Mouse (Mus musculus) kidney, embryonic 15.5 days (tissue): ENCODE measurements around the gene Mmadhc. TPM values are rescaled to one million over a fixed set of nuclear protein-coding genes. Genes with fewer than 3 reads are reported as not detected.
A peak's percentile ranks its signal among the peaks of the same experiment; 100 is the strongest.

Source experiments
- ATAC-seq: fragments of 200-750 bp; cut with Nextera tagmentation; replicated peaks from 2 replicates; pipeline ENCODE4 v1.8.0; 2017; ENCODE audit warnings: moderate TSS enrichment; ENCODE audit not compliant: low FRiP score
- H3K27ac ChIP-seq: fragments of 300-500 bp; sonication (generic); 2 replicates; pipeline ENCODE4 v1.5.1; 2015; ENCODE audit warnings: mild to moderate bottlenecking, inconsistent platforms
- H3K27me3 ChIP-seq: fragments of 300-500 bp; sonication (generic); 2 replicates; pipeline ENCODE4 v1.6.1; 2015; ENCODE audit warnings: inconsistent platforms
- H3K36me3 ChIP-seq: fragments of 300-500 bp; sonication (generic); 2 replicates; pipeline ENCODE4 v1.6.1; 2015; ENCODE audit warnings: inconsistent platforms
- H3K4me1 ChIP-seq: fragments of 300-500 bp; sonication (generic); 2 replicates; pipeline ENCODE4 v1.6.1; 2015; ENCODE audit warnings: inconsistent platforms
- H3K4me2 ChIP-seq: fragments of 300-500 bp; sonication (generic); 2 replicates; pipeline ENCODE4 v1.6.1; 2015; ENCODE audit warnings: moderate library complexity, mild to moderate bottlenecking, inconsistent platforms
- H3K4me3 ChIP-seq: fragments of 300-500 bp; sonication (generic); replicated peaks from 2 replicates; pipeline ENCODE4 v1.5.1; 2015; ENCODE audit warnings: mild to moderate bottlenecking, inconsistent platforms
- H3K9ac ChIP-seq: fragments of 300-500 bp; sonication (generic); 2 replicates; pipeline ENCODE4 v1.6.1; 2015; ENCODE audit warnings: mild to moderate bottlenecking, inconsistent platforms
- H3K9me3 ChIP-seq: fragments of 300-500 bp; sonication (generic); replicated peaks from 2 replicates; pipeline ENCODE4 v1.6.1; 2016; ENCODE audit warnings: inconsistent platforms
- WGBS: fragments of 180-500 bp; shearing (Covaris S2); methylation state at CpG from one replicate; pipeline ENCODE4 v1.1.7; 2015; ENCODE audit warnings: mixed read lengths; 5-methylcytosine and 5-hydroxymethylcytosine counted together
- polyA plus RNA-seq: library from polyadenylated mRNA; unstranded; fragments of >200 nt; fragmentation: Nextera tagmentation; extraction: Ambion mirVana; gene quantifications from 2 replicates; pipeline ENCODE4 v1.2.1, GENCODE M21; 2015

The Mmadhc gene
- 154 and 159 TPM in 2 replicates for polyA plus RNA-seq

GRCm38 (mm10) chr2:50296109-50296986 lies at the start of gene Mmadhc:
Mmadhc (minus strand) TSS chr2:50296801.
- peak; percentile 96 for ATAC-seq
- Histone ChIP-seq H3K9ac (peak within 1 kb of the TSS; percentile 83), H3K27me3 (no peaks in the 10 kb centered on the region), H3K4me1 (peaks cover 18% of the 10 kb centered on the region), H3K9me3 (no peaks in the 10 kb centered on the region), H3K36me3 (peaks cover 4% of the 10 kb centered on the region), H3K4me2 (peak within 1 kb of the TSS; percentile 75), H3K4me3 (peak within 1 kb of the TSS; percentile 67), H3K27ac (peak within 1 kb of the TSS; percentile 90)
- WGBS: under 1% methylated on average over 58 of the region's 58 CpGs

- Histone ChIP-seq H3K36me3 (no peaks in the 10 kb centered on the region), H3K4me3 (no peak overlapping the region), H3K4me1 (peaks cover 3% of the 10 kb centered on the region; the same call in 1 of the 2 replicates), H3K27me3 (no peaks in the 10 kb centered on the region), H3K9me3 (no peaks in the 10 kb centered on the region), H3K27ac (no peak overlapping the region), H3K9ac (no peak overlapping the region), H3K4me2 (no peak overlapping the region)
- no peak for ATAC-seq
- WGBS: 61% methylated on average over 8 of the region's 8 CpGs
These were observed 47.0 kb upstream of the Mmadhc start for GRCm38 (mm10) chr2:50343598-50343997.

- 55% methylated on average over 3 of the region's 3 CpGs for WGBS
- H3K27me3 ChIP-seq: no peaks in the 10 kb centered on the region
- H3K27ac ChIP-seq: no peak overlapping the region
- no peak overlapping the region for H3K9ac ChIP-seq
- no peaks in the 10 kb centered on the region for H3K36me3 ChIP-seq
- no peak overlapping the region for H3K4me3 ChIP-seq
- ATAC-seq: no peak
- H3K4me1 ChIP-seq: no peaks in the 10 kb centered on the region
- H3K9me3 ChIP-seq: no peaks in the 10 kb centered on the region
- H3K4me2 ChIP-seq: no peak overlapping the region
These were observed 42.5 kb upstream of the Mmadhc start for GRCm38 (mm10) chr2:50339061-50339460.

GRCm38 (mm10) chr2:50337596-50337995 lies 41.0 kb upstream of the Mmadhc start:
- H3K9ac ChIP-seq: no peak overlapping the region
- H3K9me3 ChIP-seq: no peaks in the 10 kb centered on the region
- no peak overlapping the region for H3K4me3 ChIP-seq
- H3K27ac ChIP-seq: no peak overlapping the region
- no peaks in the 10 kb centered on the region for H3K36me3 ChIP-seq
- no peaks in the 10 kb centered on the region for H3K4me1 ChIP-seq
- H3K4me2 ChIP-seq: no peak overlapping the region
- WGBS: 69% methylated on average over 1 of the region's 1 CpGs
- no peak for ATAC-seq
- no peaks in the 10 kb centered on the region for H3K27me3 ChIP-seq

GRCm38 (mm10) chr2:50331716-50332270 lies 35.2 kb upstream of the Mmadhc start:
- Histone ChIP-seq H3K9me3 (no peaks in the 10 kb centered on the region), H3K27me3 (no peaks in the 10 kb centered on the region), H3K4me2 (no peak overlapping the region), H3K27ac (no peak overlapping the region), H3K4me1 (no peaks in the 10 kb centered on the region), H3K36me3 (no peaks in the 10 kb centered on the region), H3K4me3 (no peak overlapping the region), H3K9ac (no peak overlapping the region)
- no peak for ATAC-seq
- 52% methylated on average over 5 of the region's 5 CpGs for WGBS

- Histone ChIP-seq H3K4me3 (no peak overlapping the region), H3K4me2 (no peak overlapping the region), H3K27ac (no peak overlapping the region), H3K27me3 (no peaks in the 10 kb centered on the region), H3K9ac (no peak overlapping the region), H3K9me3 (no peaks in the 10 kb centered on the region), H3K4me1 (no peaks in the 10 kb centered on the region), H3K36me3 (no peaks in the 10 kb centered on the region)
- no peak for ATAC-seq
- whole genome bisulfite sequencing: 72% methylated on average over 4 of the region's 4 CpGs
These were observed 31.6 kb upstream of the Mmadhc start for GRCm38 (mm10) chr2:50328181-50328580.

GRCm38 (mm10) chr2:50324799-50325198 lies 28.2 kb upstream of the Mmadhc start:
- H3K9me3 ChIP-seq: no peaks in the 10 kb centered on the region
- 80% methylated on average over 7 of the region's 7 CpGs for WGBS
- H3K36me3 ChIP-seq: no peaks in the 10 kb centered on the region
- no peaks in the 10 kb centered on the region for H3K4me1 ChIP-seq
- no peak overlapping the region for H3K9ac ChIP-seq
- no peak for ATAC-seq
- no peak overlapping the region for H3K27ac ChIP-seq
- no peaks in the 10 kb centered on the region for H3K27me3 ChIP-seq
- no peak overlapping the region for H3K4me2 ChIP-seq
- no peak overlapping the region for H3K4me3 ChIP-seq

- ATAC-seq: peak; percentile 74
- no peak overlapping the region for H3K27ac ChIP-seq
- H3K9me3 ChIP-seq: no peaks in the 10 kb centered on the region
- H3K9ac ChIP-seq: no peak overlapping the region
- no peaks in the 10 kb centered on the region for H3K27me3 ChIP-seq
- H3K4me3 ChIP-seq: no peak overlapping the region
- H3K4me1 ChIP-seq: no peaks in the 10 kb centered on the region; the same call in 1 of the 2 replicates
- no peaks in the 10 kb centered on the region for H3K36me3 ChIP-seq
- 0 out of 2 replicates have a peak overlapping the region, but pooled peaks have one; percentile 17 for H3K4me2 ChIP-seq
- WGBS: 42% methylated on average over 9 of the region's 9 CpGs
These were observed 10.2 kb upstream of the Mmadhc start for GRCm38 (mm10) chr2:50306663-50307320.

- Histone ChIP-seq H3K9me3 (no peaks in the 10 kb centered on the region), H3K27me3 (no peaks in the 10 kb centered on the region), H3K9ac (no peak overlapping the region), H3K36me3 (no peaks in the 10 kb centered on the region), H3K4me2 (no peak overlapping the region), H3K4me1 (no peaks in the 10 kb centered on the region; the same call in 1 of the 2 replicates), H3K4me3 (no peak overlapping the region), H3K27ac (no peak overlapping the region)
- no peak; the same call in 1 of the 2 replicates for ATAC-seq
- WGBS: 22% methylated on average over 1 of the region's 1 CpGs
These were observed 8.4 kb upstream of the Mmadhc start for GRCm38 (mm10) chr2:50304824-50305577.

- Histone ChIP-seq H3K36me3 (peaks cover under 1% of the 10 kb centered on the region; the same call in 1 of the 2 replicates), H3K27ac (no peak overlapping the region), H3K9me3 (no peaks in the 10 kb centered on the region), H3K4me1 (peaks cover 18% of the 10 kb centered on the region), H3K9ac (no peak overlapping the region), H3K27me3 (no peaks in the 10 kb centered on the region), H3K4me3 (peak overlapping the region; percentile 67), H3K4me2 (peak overlapping the region; percentile 75)
- no peak for ATAC-seq
- WGBS: 0% methylated on average over 9 of the region's 9 CpGs
These were observed 368 bp upstream of the Mmadhc start for GRCm38 (mm10) chr2:50296987-50297350.

- peaks cover 12% of the 10 kb centered on the region for H3K36me3 ChIP-seq
- peaks cover 18% of the 10 kb centered on the region for H3K4me1 ChIP-seq
- peak overlapping the region; percentile 67 for H3K4me3 ChIP-seq
- no peaks in the 10 kb centered on the region for H3K27me3 ChIP-seq
- H3K4me2 ChIP-seq: peak overlapping the region; percentile 75
- peak overlapping the region; percentile 83 for H3K9ac ChIP-seq
- no peak overlapping the region for H3K27ac ChIP-seq
- ATAC-seq: no peak
- 33% methylated on average over 5 of the region's 5 CpGs for WGBS
- H3K9me3 ChIP-seq: no peaks in the 10 kb centered on the region
These were observed 1.0 kb downstream of the Mmadhc start for GRCm38 (mm10) chr2:50295562-50295961.
